Mouse (Mus musculus): ENCODE measurements around the gene Krt28.

The Krt28 gene

GRCm38 (mm10) chr11:99374803-99375202 is at the start of gene Krt28:
Gene Krt28 (minus strand): TSS chr11:99374903.
- no peak for DNase-seq (ENCODE audit: low spot score in 2 of 2)

GRCm38 (mm10) chr11:99422159-99422558 is 47.5 kb upstream of the Krt28 start, which contains the start of gene Krt12:
Gene Krt12 (minus strand): TSS chr11:99422259.
- DNase-seq (ENCODE audit: low spot score in 2 of 2): no peak

GRCm38 (mm10) chr11:99420586-99420985 is 45.9 kb upstream of the Krt28 start:
- no peak for DNase-seq (ENCODE audit: low spot score in 2 of 2)

GRCm38 (mm10) chr11:99417819-99418218 is 43.1 kb upstream of the Krt28 start:
- DNase-seq (ENCODE audit: low spot score in 2 of 2): no peak

- DNase-seq (ENCODE audit: low spot score in 2 of 2): no peak
Measured at GRCm38 (mm10) chr11:99416902-99417301, 42.2 kb upstream of the Krt28 start.

GRCm38 (mm10) chr11:99414463-99415147 is 39.9 kb upstream of the Krt28 start:
- DNase-seq (ENCODE audit: low spot score in 2 of 2): no peak

- DNase-seq (ENCODE audit: low spot score in 2 of 2): no peak
Measured at GRCm38 (mm10) chr11:99413247-99413646, 38.5 kb upstream of the Krt28 start.

- no peak for DNase-seq (ENCODE audit: low spot score in 2 of 2)
Measured at GRCm38 (mm10) chr11:99406186-99406585, 31.5 kb upstream of the Krt28 start.

- no peak for DNase-seq (ENCODE audit: low spot score in 2 of 2)
Measured at GRCm38 (mm10) chr11:99399956-99400549, 25.4 kb upstream of the Krt28 start.

- DNase-seq (ENCODE audit: low spot score in 2 of 2): no peak
Measured at GRCm38 (mm10) chr11:99398832-99399231, 24.1 kb upstream of the Krt28 start.

- no peak for DNase-seq (ENCODE audit: low spot score in 2 of 2)
Measured at GRCm38 (mm10) chr11:99398084-99398483, 23.4 kb upstream of the Krt28 start.

GRCm38 (mm10) chr11:99396661-99397060 is 22.0 kb upstream of the Krt28 start:
- DNase-seq (ENCODE audit: low spot score in 2 of 2): no peak

GRCm38 (mm10) chr11:99396034-99396433 is 21.3 kb upstream of the Krt28 start:
- DNase-seq (ENCODE audit: low spot score in 2 of 2): no peak

GRCm38 (mm10) chr11:99392492-99392891 is 17.8 kb upstream of the Krt28 start:
- no peak for DNase-seq (ENCODE audit: low spot score in 2 of 2)

- DNase-seq (ENCODE audit: low spot score in 2 of 2): no peak
Measured at GRCm38 (mm10) chr11:99391375-99391774, 16.7 kb upstream of the Krt28 start.

- no peak for DNase-seq (ENCODE audit: low spot score in 2 of 2)
Measured at GRCm38 (mm10) chr11:99390866-99391265, 16.2 kb upstream of the Krt28 start.

- DNase-seq (ENCODE audit: low spot score in 2 of 2): no peak
Measured at GRCm38 (mm10) chr11:99389264-99389663, 14.6 kb upstream of the Krt28 start, which contains the start of gene Krt10. Gene Krt10 (minus strand): TSS chr11:99389364.

GRCm38 (mm10) chr11:99388661-99389060 is 14.0 kb upstream of the Krt28 start:
- no peak for DNase-seq (ENCODE audit: low spot score in 2 of 2)

GRCm38 (mm10) chr11:99385813-99386721 is 11.4 kb upstream of the Krt28 start:
- peak; percentile 84 for DNase-seq (ENCODE audit: low spot score in 2 of 2)

GRCm38 (mm10) chr11:99379568-99379967 is 4.9 kb upstream of the Krt28 start:
- DNase-seq (ENCODE audit: low spot score in 2 of 2): peak; percentile 59 to 74

- peak in 1 of 2 experiments; percentile 4 for DNase-seq (ENCODE audit: low spot score in 2 of 2)
Measured at GRCm38 (mm10) chr11:99369853-99370451, 4.8 kb downstream of the Krt28 start.

GRCm38 (mm10) chr11:99369229-99369628 is 5.5 kb downstream of the Krt28 start:
- no peak for DNase-seq (ENCODE audit: low spot score in 2 of 2)
